Mouse (Mus musculus): ENCODE results near the gene Plxna1.

Gene Plxna1

GRCm38 (mm10) chr6:89362281-89363106 is at the start of gene Plxna1:
TSS of gene Plxna1 (minus strand) at chr6:89362620.
- in situ Hi-C loops (cut with MboI, MseI): loop anchor here (5.0 kb wide), 1 partner anchor 270 kb away; no protein-coding TSS in a partner anchor

- in situ Hi-C loops (cut with MboI, MseI): no loop called here
Observed at GRCm38 (mm10) chr6:89409041-89409440, 46.6 kb upstream of the Plxna1 start.

- in situ Hi-C loops (cut with MboI, MseI): no loop called here
Observed at GRCm38 (mm10) chr6:89408259-89408658, 45.8 kb upstream of the Plxna1 start.

- in situ Hi-C loops (cut with MboI, MseI): no loop called here
Observed at GRCm38 (mm10) chr6:89407247-89407889, 44.9 kb upstream of the Plxna1 start.

GRCm38 (mm10) chr6:89404964-89405363 is 42.5 kb upstream of the Plxna1 start:
- in situ Hi-C loops (cut with MboI, MseI): no loop called here

- in situ Hi-C loops (cut with MboI, MseI): no loop called here
Observed at GRCm38 (mm10) chr6:89403257-89404225, 41.1 kb upstream of the Plxna1 start.

GRCm38 (mm10) chr6:89402406-89402805 is 40.0 kb upstream of the Plxna1 start:
- in situ Hi-C loops (cut with MboI, MseI): no loop called here

GRCm38 (mm10) chr6:89399564-89399963 is 37.1 kb upstream of the Plxna1 start:
- in situ Hi-C loops (cut with MboI, MseI): no loop called here

- in situ Hi-C loops (cut with MboI, MseI): no loop called here
Observed at GRCm38 (mm10) chr6:89397919-89398318, 35.5 kb upstream of the Plxna1 start.

GRCm38 (mm10) chr6:89393820-89394219 is 31.4 kb upstream of the Plxna1 start:
- in situ Hi-C loops (cut with MboI, MseI): no loop called here

- in situ Hi-C loops (cut with MboI, MseI): no loop called here
Observed at GRCm38 (mm10) chr6:89392213-89392612, 29.8 kb upstream of the Plxna1 start.

GRCm38 (mm10) chr6:89389771-89390170 is 27.4 kb upstream of the Plxna1 start:
- in situ Hi-C loops (cut with MboI, MseI): no loop called here

GRCm38 (mm10) chr6:89386956-89387355 is 24.5 kb upstream of the Plxna1 start:
- in situ Hi-C loops (cut with MboI, MseI): no loop called here

GRCm38 (mm10) chr6:89384699-89385098 is 22.3 kb upstream of the Plxna1 start:
- in situ Hi-C loops (cut with MboI, MseI): no loop called here

GRCm38 (mm10) chr6:89381851-89382250 is 19.4 kb upstream of the Plxna1 start:
- in situ Hi-C loops (cut with MboI, MseI): no loop called here

- in situ Hi-C loops (cut with MboI, MseI): no loop called here
Observed at GRCm38 (mm10) chr6:89381172-89381571, 18.8 kb upstream of the Plxna1 start.

- in situ Hi-C loops (cut with MboI, MseI): no loop called here
Observed at GRCm38 (mm10) chr6:89380751-89381150, 18.3 kb upstream of the Plxna1 start.

- in situ Hi-C loops (cut with MboI, MseI): no loop called here
Observed at GRCm38 (mm10) chr6:89378264-89378663, 15.8 kb upstream of the Plxna1 start.

GRCm38 (mm10) chr6:89368812-89369211 is 6.4 kb upstream of the Plxna1 start:
- in situ Hi-C loops (cut with MboI, MseI): no loop called here

- in situ Hi-C loops (cut with MboI, MseI): loop anchor here (5.0 kb wide), 1 partner anchor 268 kb away; no protein-coding TSS in a partner anchor
Observed at GRCm38 (mm10) chr6:89364342-89364741, 1.9 kb upstream of the Plxna1 start.

- in situ Hi-C loops (cut with MboI, MseI): loop anchor here (5.0 kb wide), 1 partner anchor 269 kb away; no protein-coding TSS in a partner anchor
Observed at GRCm38 (mm10) chr6:89363107-89363451, 659 bp upstream of the Plxna1 start.

All from regulatory T cell (primary cell).